Mouse (Mus musculus): ENCODE results near the gene Igf2bp3.

DNA sequence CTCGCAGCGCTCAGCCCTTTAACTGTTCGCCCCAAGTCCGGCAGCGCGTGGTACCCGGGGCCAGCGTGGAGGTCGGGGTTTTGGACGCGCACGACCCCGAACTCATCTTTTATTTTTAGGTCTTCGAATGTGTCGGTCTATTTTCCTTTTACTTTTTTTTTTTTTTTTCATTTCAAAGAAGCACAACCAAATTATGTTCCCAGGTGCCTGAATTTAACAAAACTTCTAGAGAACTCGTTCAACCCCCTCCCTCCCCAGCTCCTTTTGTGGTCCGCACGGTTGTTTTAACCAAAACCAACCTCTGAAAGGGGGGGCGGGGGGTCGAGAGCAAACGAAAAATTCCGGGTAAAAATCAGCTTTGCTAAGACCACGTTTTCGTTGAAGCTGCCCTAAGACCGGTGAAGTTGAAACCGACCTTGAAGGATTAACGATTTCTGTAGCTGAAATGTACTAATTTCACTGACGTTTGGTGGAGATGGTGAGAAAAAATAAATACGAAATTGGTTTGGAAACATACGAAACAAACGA lies 3.6 kb upstream of the Igf2bp3 start:
- TF ChIP-seq CTCF (IDR thresholded peaks at IDR 0.05; ENCODE audit: extremely low read depth, insufficient read length, insufficient replicate concordance, low read depth, low read length) (no peak), POLR2A (IDR thresholded peaks at IDR 0.05; ENCODE audit: low read depth, low read length) (no peak)
